Comparison of ENCODE assay signal across 17 mouse cellular contexts in genomic region chr10:125274519-125275148, GRCm38 (mm10).
DNase-seq lines count a peak whose midpoint lies in the region; ATAC-seq and TF ChIP-seq lines count a peak whose summit lies in the region.
"Had no signal": no experiment of that assay in that cellular context is flagged by ENCODE, and none has a peak within 500 bp of the region (broad histone marks: within the 10 kb centered on the region; RNA-seq: fewer than 3 reads in every experiment).

No protein-coding gene starts in this region.

- no peak overlapping the region for H3K9ac ChIP-seq in forebrain, postnatal 0 days
- H3K9ac ChIP-seq in liver, adult 2 months (ENCODE audit: low read depth, low read length): no peak overlapping the region
- H3K9ac ChIP-seq in liver, embryonic 12.5 days: no peak overlapping the region
- H3K9ac ChIP-seq: embryonic facial prominence, embryonic 12.5 days; heart, embryonic 15.5 days; hindbrain, embryonic 13.5 days had no signal

- 77% methylated on average over 5 of the region's 5 CpGs for WGBS in forebrain, embryonic 10.5 days
- WGBS in forebrain, postnatal 0 days: 31% methylated on average over 5 of the region's 5 CpGs
- 87% methylated on average over 5 of the region's 5 CpGs for WGBS in liver, adult 2 months
- WGBS in liver, embryonic 12.5 days (ENCODE audit: insufficient replicate concordance): 74% methylated on average over 5 of the region's 5 CpGs

- TF ChIP-seq CTCF in forebrain, postnatal 0 days (IDR thresholded peaks at IDR 0.05; ENCODE audit: low read depth): no peak
- no peak for TF ChIP-seq CTCF in liver, adult 2 months (IDR thresholded peaks at IDR 0.05; ENCODE audit: low read depth, low read length)

- no peaks in the 10 kb centered on the region for H3K36me3 ChIP-seq in forebrain, embryonic 10.5 days (replicated peaks)
- no peaks in the 10 kb centered on the region; the same call in 1 of the 2 replicates for H3K36me3 ChIP-seq in forebrain, postnatal 0 days (ENCODE audit: insufficient read depth)
- H3K36me3 ChIP-seq in liver, adult 2 months (ENCODE audit: control insufficient read depth, insufficient read depth, low read length): peaks cover 3% of the 10 kb centered on the region
- no peaks in the 10 kb centered on the region for H3K36me3 ChIP-seq in liver, embryonic 12.5 days
- H3K36me3 ChIP-seq: embryonic facial prominence, embryonic 12.5 days; heart, embryonic 15.5 days; hindbrain, embryonic 13.5 days had no signal

- TF ChIP-seq POLR2A in liver, adult 2 months (IDR thresholded peaks at IDR 0.05; ENCODE audit: extremely low read depth, insufficient read depth, low read length): no peak

- H3K79me2 ChIP-seq in liver, adult 2 months (ENCODE audit: control insufficient read depth, insufficient read depth, low read length): no peaks in the 10 kb centered on the region

- no peak overlapping the region for H3K4me3 ChIP-seq in forebrain, embryonic 10.5 days
- no peak overlapping the region for H3K4me3 ChIP-seq in forebrain, postnatal 0 days (ENCODE audit: low read depth, low read length)
- no peak overlapping the region for H3K4me3 ChIP-seq in liver, adult 2 months (ENCODE audit: insufficient read depth, low read depth, low read length)
- no peak overlapping the region for H3K4me3 ChIP-seq in liver, embryonic 12.5 days
- H3K4me3 ChIP-seq: embryonic facial prominence, embryonic 12.5 days; heart, adult 2 months; heart, embryonic 15.5 days; hindbrain, embryonic 13.5 days had no signal

- H3K4me1 ChIP-seq in forebrain, embryonic 10.5 days: peaks cover 16% of the 10 kb centered on the region
- no peaks in the 10 kb centered on the region for H3K4me1 ChIP-seq in forebrain, postnatal 0 days (ENCODE audit: insufficient read depth)
- H3K4me1 ChIP-seq in liver, adult 2 months (ENCODE audit: control insufficient read depth, insufficient read depth, low read length): peaks cover 5% of the 10 kb centered on the region
- no peaks in the 10 kb centered on the region for H3K4me1 ChIP-seq in liver, embryonic 12.5 days
- H3K4me1 ChIP-seq: embryonic facial prominence, embryonic 12.5 days; heart, embryonic 15.5 days had no signal

- H3K27me3 ChIP-seq in forebrain, embryonic 10.5 days (ENCODE audit: poor library complexity, severe bottlenecking): no peaks in the 10 kb centered on the region
- H3K27me3 ChIP-seq in forebrain, postnatal 0 days (ENCODE audit: insufficient read depth, low read length): no peaks in the 10 kb centered on the region
- H3K27me3 ChIP-seq in liver, adult 2 months (ENCODE audit: control insufficient read depth, insufficient read depth, low read length): no peaks in the 10 kb centered on the region
- no peaks in the 10 kb centered on the region for H3K27me3 ChIP-seq in liver, embryonic 12.5 days (replicated peaks)
- H3K27me3 ChIP-seq: embryonic facial prominence, embryonic 12.5 days; heart, embryonic 15.5 days; hindbrain, embryonic 13.5 days had no signal

- no peak for DNase-seq in forebrain, embryonic 10.5 days (ENCODE audit: extremely low spot score, low spot score)
- no peak for DNase-seq in forebrain, postnatal 0 days
- DNase-seq in liver, adult 2 months (ENCODE audit: extremely low read depth, low read depth, low spot score): peak; percentile 12
- no peak for DNase-seq in right cerebral cortex, postnatal 4 days
- no peak for DNase-seq in neural tube, embryonic 10.5 days (ENCODE audit: extremely low spot score, low spot score)
- DNase-seq: adrenal gland, postnatal 10 days; embryo, embryonic 11 days; gastrocnemius, postnatal 10 days; heart, adult 2 months; heart, postnatal 14 days had no signal

- no peak for ATAC-seq in forebrain, postnatal 0 days
- no peak for ATAC-seq in liver, embryonic 12.5 days
- ATAC-seq in granulocyte monocyte progenitor cell, adult 5-6 weeks (replicated peaks; ENCODE audit: poor library complexity, severe bottlenecking): peak; percentile 40

- H3K4me2 ChIP-seq in forebrain, postnatal 0 days (ENCODE audit: low read depth): no peak overlapping the region
- no peak overlapping the region for H3K4me2 ChIP-seq in liver, embryonic 12.5 days
- H3K4me2 ChIP-seq: embryonic facial prominence, embryonic 12.5 days; heart, embryonic 11.5 days; heart, embryonic 15.5 days; hindbrain, embryonic 13.5 days had no signal

- peak overlapping the region; percentile 48; the same call in 1 of the 2 replicates for H3K27ac ChIP-seq in forebrain, embryonic 10.5 days
- no peak overlapping the region for H3K27ac ChIP-seq in forebrain, postnatal 0 days (ENCODE audit: low read depth, low read length)
- H3K27ac ChIP-seq in liver, adult 2 months (replicated peaks; ENCODE audit: insufficient read depth, low read depth, low read length): no peak overlapping the region
- no peak overlapping the region for H3K27ac ChIP-seq in liver, embryonic 12.5 days
- H3K27ac ChIP-seq: embryonic facial prominence, embryonic 12.5 days; heart, adult 2 months; heart, embryonic 15.5 days; hindbrain, embryonic 13.5 days; hindbrain, postnatal 0 days had no signal

- no peaks in the 10 kb centered on the region for H3K9me3 ChIP-seq in forebrain, embryonic 10.5 days
- H3K9me3 ChIP-seq in forebrain, postnatal 0 days (ENCODE audit: low read length): no peaks in the 10 kb centered on the region
- H3K9me3 ChIP-seq in liver, embryonic 12.5 days (replicated peaks): no peaks in the 10 kb centered on the region
- H3K9me3 ChIP-seq: embryonic facial prominence, embryonic 12.5 days; heart, embryonic 15.5 days; hindbrain, embryonic 13.5 days had no signal
